Mouse (Mus musculus) heart, adult 2 months (tissue): ENCODE results near the gene Eif3d.

Source experiments
- CTCF ChIP-seq: fragments of 200-600 bp; IDR thresholded peaks from 2 replicates; pipeline ENCODE4 v1.8.1; 2022; ENCODE audit warnings: antibody characterized with exemption, mild to moderate bottlenecking, moderate library complexity
- EP300 ChIP-seq: fragments of 200-500 bp; IDR thresholded peaks from 2 replicates; pipeline ENCODE4 v1.6.1; 2011; ENCODE audit warnings: low read depth, low read length, control low read depth; ENCODE audit not compliant: insufficient read depth
- POLR2A ChIP-seq: fragments of 200-500 bp; IDR thresholded peaks from 2 replicates; pipeline ENCODE4 v1.6.1; 2011; ENCODE audit warnings: mild to moderate bottlenecking, low read depth, low read length, control low read depth; ENCODE audit not compliant: insufficient read depth

DNA sequence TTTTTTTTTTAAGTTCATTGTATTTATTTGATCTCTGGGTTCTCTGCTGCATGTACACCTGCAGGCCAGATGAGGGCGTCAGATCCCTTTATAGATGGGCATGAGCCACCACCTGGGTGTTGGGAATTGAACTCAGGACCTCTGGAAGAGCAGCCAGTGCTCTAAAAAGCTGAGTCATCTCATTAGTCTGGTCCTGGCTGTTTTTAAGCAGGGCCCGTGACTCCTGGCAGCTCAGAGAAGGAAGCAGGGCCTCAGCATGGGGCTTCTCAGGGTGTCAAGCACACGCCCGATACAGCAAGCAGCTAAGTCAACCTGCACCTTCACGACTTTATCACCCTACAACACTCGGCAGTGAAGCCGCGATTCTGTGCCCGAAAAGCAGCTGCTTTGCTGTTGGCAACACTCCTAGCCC is 5.5 kb downstream of the Eif3d start:
- TF ChIP-seq CTCF (no peak), EP300 (no peak), POLR2A (no peak)
